Mouse (Mus musculus): Measurements from ENCODE around the gene Tet3.

The Tet3 gene

DNA sequence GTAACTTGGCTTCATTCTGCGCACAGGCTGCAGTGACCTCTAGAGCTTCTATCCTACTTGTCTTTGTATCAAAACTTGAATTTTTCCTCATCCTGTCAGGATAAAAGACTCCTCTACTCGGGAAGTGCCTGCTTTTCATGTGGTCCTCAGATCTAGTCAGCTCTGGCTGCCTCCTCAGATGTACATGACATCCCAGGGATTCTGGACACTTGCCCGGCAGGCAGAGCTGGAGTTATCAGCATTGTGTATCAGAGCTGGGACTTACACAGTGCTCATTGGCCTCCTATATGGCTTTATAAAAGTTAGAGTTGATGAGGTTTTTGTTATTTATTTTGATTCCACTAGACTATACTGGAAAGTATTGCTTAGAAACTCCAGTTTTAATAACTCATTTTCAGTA lies 117.5 kb downstream of the Tet3 start:
- CTCF ChIA-PET, result no interaction called here

DNA sequence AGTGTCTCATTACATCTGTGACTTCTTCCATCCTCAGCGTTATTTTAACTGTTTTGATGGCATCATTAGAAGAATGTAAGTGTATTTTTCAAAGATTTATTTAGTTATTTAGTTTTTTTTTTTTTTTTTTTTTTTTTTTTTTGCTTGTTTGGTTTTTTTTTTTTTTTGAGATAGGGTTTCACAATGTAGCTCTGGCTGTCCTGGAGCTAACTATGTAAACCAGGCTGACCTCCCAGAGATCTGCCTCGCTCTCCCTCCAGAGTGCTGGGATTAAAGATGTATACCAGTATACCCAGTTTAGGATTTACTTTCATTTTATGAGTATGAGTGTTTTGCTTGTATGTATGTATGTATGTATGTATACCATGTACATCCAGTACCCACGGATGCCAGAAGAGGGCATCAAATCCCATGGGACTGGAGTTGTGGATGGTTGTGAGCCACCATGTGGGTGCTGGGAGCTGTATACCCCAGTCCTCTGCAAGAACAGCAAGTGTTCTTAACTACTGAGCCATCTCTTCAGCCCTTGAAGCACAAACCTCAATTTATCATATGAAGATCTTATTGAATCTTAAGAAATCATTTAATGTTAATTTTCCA lies 131.2 kb downstream of the Tet3 start:
- CTCF ChIA-PET, result interaction anchor here (0.6 to 1.3 kb wide), 2 partner anchors 15 to 22 kb away, joined by 3 to 4 read pairs; no protein-coding TSS in a partner anchor

DNA sequence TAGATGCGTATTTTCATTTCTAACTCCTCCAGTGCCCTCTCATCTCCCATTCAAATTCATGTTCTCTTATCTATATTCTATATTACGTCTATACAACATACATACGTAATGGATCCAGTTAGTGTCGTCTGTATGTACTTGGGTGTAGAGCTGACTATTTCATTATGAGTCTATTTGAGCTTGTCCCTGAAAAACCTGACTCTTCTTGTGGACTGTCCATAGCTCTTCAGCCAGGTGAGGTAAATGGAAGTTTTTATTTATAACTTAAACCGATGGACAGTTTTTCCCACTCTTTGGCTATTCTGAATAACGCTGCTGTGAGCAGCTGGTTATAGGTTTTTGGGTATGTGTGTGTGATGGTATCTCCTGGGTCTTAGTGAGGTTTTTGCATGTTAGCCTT lies 132.1 kb downstream of the Tet3 start:
- CTCF ChIA-PET, result interaction anchor here (0.6 to 1.3 kb wide), 3 partner anchors 23 to 193 kb away, joined by 3 to 4 read pairs (median 3); no protein-coding TSS in a partner anchor

DNA sequence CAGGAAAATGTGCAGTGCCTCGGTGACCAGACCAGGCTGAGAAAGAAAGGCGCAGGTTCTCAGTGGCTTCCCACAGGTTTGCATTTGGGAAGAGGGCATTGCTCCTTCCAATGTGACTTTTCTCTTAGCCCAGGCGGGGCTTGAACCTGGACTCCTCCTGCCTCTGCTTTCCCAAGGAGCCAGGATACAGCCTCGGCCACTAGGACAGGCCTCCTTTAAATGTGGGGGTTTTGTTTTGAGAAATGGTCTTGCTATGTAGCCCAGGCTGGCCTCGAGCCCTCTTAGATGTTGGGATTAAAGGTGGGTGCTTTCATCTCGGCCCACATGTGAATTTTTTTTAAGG lies 132.5 kb downstream of the Tet3 start:
- CTCF ChIA-PET, result interaction anchor here (0.6 to 1.3 kb wide), 4 partner anchors 10 to 192 kb away, joined by 3 to 4 read pairs (median 3); no protein-coding TSS in a partner anchor

DNA sequence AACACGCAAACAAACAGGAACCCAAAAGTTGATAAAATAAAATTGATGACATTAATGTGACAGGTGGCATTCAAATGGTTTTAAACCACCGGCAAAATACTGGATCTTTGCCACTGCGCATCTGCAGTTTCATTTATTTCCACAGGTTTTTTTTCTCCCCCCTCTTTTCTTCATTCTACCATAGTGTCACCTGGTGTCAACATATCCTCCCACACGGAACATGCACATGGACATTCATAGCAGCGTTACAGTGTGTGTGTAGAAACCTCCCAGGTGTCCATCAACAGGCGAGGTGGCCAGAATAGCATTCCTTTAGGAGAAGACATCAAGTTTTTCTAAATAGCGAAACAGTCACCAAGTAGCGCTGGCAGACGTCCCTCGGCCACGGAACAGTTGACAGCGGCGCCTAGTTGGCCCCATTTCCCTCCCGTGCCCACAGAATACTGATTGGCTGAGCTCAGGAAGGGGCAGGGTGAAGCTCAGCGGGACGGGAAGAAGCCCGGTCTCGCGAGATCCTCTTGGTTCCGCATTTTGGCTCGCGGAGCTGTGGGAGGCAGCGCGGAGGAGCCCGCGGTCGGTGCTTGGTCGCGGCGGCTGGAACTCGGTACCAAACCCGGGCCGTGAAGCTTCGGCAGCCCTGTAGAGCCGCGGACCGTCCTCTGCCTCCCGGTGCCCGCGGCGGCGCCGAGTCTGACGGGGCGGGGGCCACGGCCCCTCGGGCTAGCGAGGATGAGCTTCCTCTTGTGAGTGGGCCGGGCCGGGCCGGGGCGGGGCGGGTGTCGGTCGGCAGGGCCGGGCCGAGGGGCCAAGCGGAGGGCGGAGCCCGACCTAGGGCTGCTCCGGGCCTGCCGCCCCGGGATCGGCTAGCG lies 133.1 kb downstream of the Tet3 start, which contains the start of the genes Mthfd2 and Mob1a:
TSS of gene Mthfd2 (minus strand) at position 384 of the 869 bp plus-strand sequence.
TSS of gene Mob1a (plus strand) at position 492 of the 869 bp plus-strand sequence.
- CTCF ChIA-PET, result interaction anchor here (0.9 kb wide), 1 partner anchor 9 kb away, joined by 3 read pairs; no protein-coding TSS in a partner anchor

DNA sequence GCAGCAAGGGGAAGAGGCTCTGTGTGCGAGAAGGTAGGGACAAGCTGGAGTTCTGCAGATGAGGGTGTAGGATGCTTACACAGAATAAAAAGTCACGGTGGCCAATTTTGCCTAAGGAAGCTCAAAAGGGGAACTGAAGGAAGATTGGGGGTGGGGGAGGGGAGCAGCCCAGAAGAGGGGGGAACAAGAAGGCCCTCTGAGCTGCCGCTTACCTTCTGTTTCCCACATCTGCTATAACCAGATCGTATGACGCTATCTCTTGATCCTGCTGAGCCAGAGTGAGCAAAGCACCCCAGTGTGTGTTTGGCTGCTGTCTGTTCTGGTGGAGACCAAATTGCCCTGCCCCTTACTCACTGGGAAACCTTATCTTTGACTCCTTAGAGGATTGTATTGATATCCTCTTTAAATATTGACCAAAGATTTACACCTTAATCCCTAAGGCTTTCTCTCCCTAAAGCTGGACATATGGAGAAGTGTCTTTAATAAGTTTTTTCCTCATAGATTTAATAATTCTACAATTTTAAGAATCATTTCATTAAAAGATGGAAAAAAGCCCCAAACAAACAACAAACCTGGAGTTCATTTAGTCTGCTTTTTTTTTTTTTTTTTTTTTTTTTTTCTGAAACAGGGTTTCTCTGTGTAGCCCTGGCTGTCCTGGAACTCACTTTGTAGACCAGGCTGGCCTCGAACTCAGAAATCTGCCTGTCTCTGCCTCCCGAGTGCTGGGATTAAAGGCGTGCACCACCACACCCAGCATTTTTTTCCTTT lies 135.0 kb downstream of the Tet3 start:
- CTCF ChIA-PET, result no interaction called here

DNA sequence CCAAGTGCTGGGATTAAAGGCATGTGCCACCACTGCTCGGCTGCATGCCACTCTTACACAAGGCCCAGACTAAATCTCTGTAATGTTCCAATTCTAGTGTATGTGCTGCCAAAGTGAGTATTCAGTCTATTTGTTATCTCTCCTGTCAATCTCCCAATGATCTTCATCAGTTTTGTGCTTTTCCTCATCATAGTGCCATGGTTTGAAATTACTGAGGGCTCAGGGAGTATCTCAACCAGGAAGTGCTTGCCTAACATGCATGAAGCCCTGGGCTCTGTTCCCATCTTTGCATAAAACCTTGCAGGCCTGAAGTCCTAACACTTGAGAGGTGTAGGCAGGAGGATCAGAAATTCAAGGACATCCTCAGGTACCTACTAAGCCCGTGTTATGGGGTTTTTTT lies 136.1 kb downstream of the Tet3 start:
- CTCF ChIA-PET, result no interaction called here

DNA sequence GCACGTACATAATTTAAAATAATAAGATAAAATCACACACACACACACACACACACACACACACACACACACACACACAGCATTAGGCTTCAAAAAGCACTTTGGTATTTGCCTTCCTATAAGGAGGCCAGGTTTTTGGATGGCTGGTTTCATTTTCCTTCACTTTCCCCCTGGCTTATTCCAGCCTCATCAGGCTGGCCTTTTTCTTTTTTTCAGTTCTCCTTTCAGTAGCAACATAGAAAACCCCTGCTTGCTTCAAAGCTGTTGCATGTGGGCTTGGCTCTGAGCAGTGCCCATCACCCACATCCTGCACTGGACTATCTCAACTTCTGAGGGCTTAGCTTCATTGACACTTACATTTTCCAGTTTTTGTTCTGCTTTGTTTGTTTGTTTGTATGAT lies 137.0 kb downstream of the Tet3 start:
- CTCF ChIA-PET, result interaction anchor here (1.2 kb wide), 1 partner anchor 10 kb away, joined by 3 read pairs; no protein-coding TSS in a partner anchor

DNA sequence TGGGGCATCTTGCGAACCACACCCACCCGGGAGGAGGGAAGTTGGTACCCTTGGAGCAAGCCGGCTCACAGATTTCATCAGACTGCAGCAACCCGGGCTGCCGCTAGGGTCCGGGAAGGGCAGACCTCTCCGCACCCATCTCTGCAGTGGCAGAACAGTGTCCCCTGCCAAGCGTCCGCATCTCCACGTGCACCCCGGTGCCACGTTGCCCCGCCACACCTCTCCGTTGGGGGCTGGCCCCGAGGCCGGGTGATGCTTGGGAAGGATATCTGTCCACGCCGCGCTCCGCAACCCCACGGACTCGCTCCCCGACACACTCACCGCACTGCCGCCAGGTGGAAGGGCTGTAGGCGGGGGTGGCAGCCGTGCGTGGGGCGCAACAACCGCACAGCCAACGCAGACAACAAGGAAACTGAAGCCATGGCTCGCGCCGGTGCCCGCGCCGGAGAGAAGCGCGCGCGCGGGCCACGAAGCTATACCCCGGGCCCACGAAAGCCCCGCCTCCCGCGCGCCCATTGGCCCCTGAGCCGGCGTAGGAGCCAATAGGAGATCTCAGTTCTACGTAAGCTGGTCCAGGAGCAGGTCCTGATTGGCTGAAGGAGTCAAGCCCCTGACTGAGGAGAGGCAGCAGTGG lies 141.7 kb downstream of the Tet3 start:
- CTCF ChIA-PET, result interaction anchor here (0.6 kb wide), 1 partner anchor 386 kb away, joined by 3 read pairs; no protein-coding TSS in a partner anchor

DNA sequence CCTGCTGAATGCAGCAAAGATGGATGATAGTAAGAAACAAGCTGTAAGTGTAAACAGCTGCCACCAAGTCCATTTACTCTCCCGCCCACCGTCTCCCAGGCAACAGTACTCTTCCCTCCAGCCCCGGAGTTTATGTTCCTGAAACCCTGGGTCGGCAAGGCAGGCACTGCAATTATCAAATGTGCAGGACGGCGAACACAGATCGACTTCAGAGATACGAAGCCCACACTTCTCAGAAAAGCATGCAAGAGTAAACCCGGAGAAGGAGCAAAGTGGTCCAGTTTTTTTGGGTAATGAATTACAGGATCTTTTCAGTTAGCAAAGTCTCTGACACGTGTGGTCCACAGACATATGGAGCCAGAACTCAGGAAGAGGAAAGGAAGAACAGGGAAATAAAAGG lies 142.9 kb downstream of the Tet3 start:
- CTCF ChIA-PET, result no interaction called here

DNA sequence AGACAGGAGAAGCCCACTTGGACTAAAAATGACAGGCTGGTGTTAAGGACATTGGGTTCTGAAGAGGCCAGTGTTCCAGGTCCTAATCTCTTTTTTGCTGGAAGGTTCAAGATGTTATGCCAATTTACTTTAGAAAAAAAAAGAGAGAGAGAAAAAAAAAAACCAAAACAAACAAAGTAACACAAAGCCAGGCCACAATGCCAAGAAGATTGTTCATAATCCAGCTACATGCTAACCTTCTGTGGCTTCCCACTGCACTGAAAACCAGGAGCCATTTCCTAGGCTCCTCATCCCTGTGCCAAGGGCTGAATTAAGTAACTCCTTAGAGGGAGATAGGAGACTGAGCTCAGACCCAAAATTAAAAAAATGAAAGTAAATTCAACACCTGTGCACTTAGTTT lies 143.6 kb downstream of the Tet3 start:
- CTCF ChIA-PET, result no interaction called here

DNA sequence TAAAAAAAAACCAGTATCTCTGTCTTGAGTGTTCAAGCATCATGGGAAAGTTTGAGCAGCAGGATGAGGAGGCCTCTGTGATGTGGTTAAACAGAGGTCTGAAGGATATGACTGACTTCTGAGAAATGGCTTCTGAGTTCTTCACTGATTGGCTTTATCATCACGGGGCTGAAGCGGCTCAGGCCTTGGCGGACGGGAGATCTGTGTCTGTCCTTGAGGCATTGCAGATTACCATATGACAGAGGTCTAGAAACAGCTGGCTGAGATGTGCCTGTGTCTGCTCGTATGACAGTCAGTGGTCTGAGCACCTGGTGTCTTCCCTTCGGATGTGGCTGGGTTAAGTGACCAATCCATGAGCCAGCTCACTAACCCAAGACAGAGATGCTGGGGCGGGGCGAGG lies 146.4 kb downstream of the Tet3 start:
- CTCF ChIA-PET, result interaction anchor here (0.6 kb wide), 1 partner anchor 15 kb away, joined by 4 read pairs; no protein-coding TSS in a partner anchor

Data from spleen, embryonic (tissue).